Mouse (Mus musculus): ENCODE results near the gene Rundc3b. TPM values are rescaled to one million over a fixed set of nuclear protein-coding genes. Genes with fewer than 3 reads are reported as not detected.

The Rundc3b gene
- total and polyA plus RNA-seq, 2 experiments = 0.06 to 0.55 TPM

GRCm38 (mm10) chr5:8659911-8660737, 37.4 kb upstream of the Rundc3b start, which contains the start of gene Abcb1a:
TSS of gene Abcb1a (plus strand) at chr5:8660077.
- no peaks in the 10 kb centered on the region for H3K27me3 ChIP-seq (ENCODE audit: control insufficient read depth, insufficient read depth, low read length)
- WGBS = 2% methylated on average over 37 of the region's 37 CpGs
- TF ChIP-seq CTCF (IDR thresholded peaks at IDR 0.05; ENCODE audit: low read depth, low read length) (no peak), POLR2A (IDR thresholded peaks at IDR 0.05; ENCODE audit: extremely low read depth, insufficient read depth, low read length) (no peak)
- H3K27ac ChIP-seq (replicated peaks; ENCODE audit: insufficient read depth, low read depth, low read length) = no peak within 1 kb of the TSS
- H3K4me3 ChIP-seq (ENCODE audit: insufficient read depth, low read depth, low read length) = peak within 1 kb of the TSS; percentile 63
- H3K9ac ChIP-seq (ENCODE audit: low read depth, low read length) = peak within 1 kb of the TSS; percentile 17
- H3K4me1 ChIP-seq (ENCODE audit: control insufficient read depth, insufficient read depth, low read length) = 0 out of 2 replicates have a peak, but pooled peaks cover 2% of the 10 kb centered on the region
- no peaks in the 10 kb centered on the region for H3K36me3 ChIP-seq (ENCODE audit: control insufficient read depth, insufficient read depth, low read length)
- DNase-seq (ENCODE audit: extremely low read depth, low read depth, low spot score) = peak; percentile 95
- no peaks in the 10 kb centered on the region for H3K79me2 ChIP-seq (ENCODE audit: control insufficient read depth, insufficient read depth, low read length)

- 80% methylated on average over 2 of the region's 2 CpGs for WGBS
- no peak for DNase-seq (ENCODE audit: extremely low read depth, low read depth, low spot score)
- no peak overlapping the region for H3K9ac ChIP-seq (ENCODE audit: low read depth, low read length)
- no peaks in the 10 kb centered on the region for H3K4me1 ChIP-seq (ENCODE audit: control insufficient read depth, insufficient read depth, low read length)
- no peaks in the 10 kb centered on the region for H3K79me2 ChIP-seq (ENCODE audit: control insufficient read depth, insufficient read depth, low read length)
- no peak overlapping the region for H3K27ac ChIP-seq (replicated peaks; ENCODE audit: insufficient read depth, low read depth, low read length)
- no peak overlapping the region for H3K4me3 ChIP-seq (ENCODE audit: insufficient read depth, low read depth, low read length)
- TF ChIP-seq CTCF (IDR thresholded peaks at IDR 0.05; ENCODE audit: low read depth, low read length) = no peak
- TF ChIP-seq POLR2A (IDR thresholded peaks at IDR 0.05; ENCODE audit: extremely low read depth, insufficient read depth, low read length) = no peak
- H3K27me3 ChIP-seq (ENCODE audit: control insufficient read depth, insufficient read depth, low read length) = no peaks in the 10 kb centered on the region
- no peaks in the 10 kb centered on the region for H3K36me3 ChIP-seq (ENCODE audit: control insufficient read depth, insufficient read depth, low read length)
Observed at GRCm38 (mm10) chr5:8652085-8652484, 29.3 kb upstream of the Rundc3b start.

- no peaks in the 10 kb centered on the region for H3K4me1 ChIP-seq (ENCODE audit: control insufficient read depth, insufficient read depth, low read length)
- H3K9ac ChIP-seq (ENCODE audit: low read depth, low read length) = no peak overlapping the region
- no peak overlapping the region for H3K4me3 ChIP-seq (ENCODE audit: insufficient read depth, low read depth, low read length)
- no peaks in the 10 kb centered on the region for H3K79me2 ChIP-seq (ENCODE audit: control insufficient read depth, insufficient read depth, low read length)
- no peaks in the 10 kb centered on the region for H3K36me3 ChIP-seq (ENCODE audit: control insufficient read depth, insufficient read depth, low read length)
- no peak for TF ChIP-seq POLR2A (IDR thresholded peaks at IDR 0.05; ENCODE audit: extremely low read depth, insufficient read depth, low read length)
- TF ChIP-seq CTCF (IDR thresholded peaks at IDR 0.05; ENCODE audit: low read depth, low read length) = no peak
- H3K27me3 ChIP-seq (ENCODE audit: control insufficient read depth, insufficient read depth, low read length) = no peaks in the 10 kb centered on the region
- DNase-seq (ENCODE audit: extremely low read depth, low read depth, low spot score) = peak; percentile 53
- H3K27ac ChIP-seq (replicated peaks; ENCODE audit: insufficient read depth, low read depth, low read length) = no peak overlapping the region
Observed at GRCm38 (mm10) chr5:8648774-8649173, 26.0 kb upstream of the Rundc3b start.

- no peak overlapping the region for H3K4me3 ChIP-seq (ENCODE audit: insufficient read depth, low read depth, low read length)
- H3K27me3 ChIP-seq (ENCODE audit: control insufficient read depth, insufficient read depth, low read length) = no peaks in the 10 kb centered on the region
- TF ChIP-seq CTCF (IDR thresholded peaks at IDR 0.05; ENCODE audit: low read depth, low read length) (no peak), POLR2A (IDR thresholded peaks at IDR 0.05; ENCODE audit: extremely low read depth, insufficient read depth, low read length) (no peak)
- H3K27ac ChIP-seq (replicated peaks; ENCODE audit: insufficient read depth, low read depth, low read length) = no peak overlapping the region
- H3K79me2 ChIP-seq (ENCODE audit: control insufficient read depth, insufficient read depth, low read length) = no peaks in the 10 kb centered on the region
- 33% methylated on average over 4 of the region's 4 CpGs for WGBS
- H3K9ac ChIP-seq (ENCODE audit: low read depth, low read length) = no peak overlapping the region
- H3K4me1 ChIP-seq (ENCODE audit: control insufficient read depth, insufficient read depth, low read length) = no peaks in the 10 kb centered on the region
- H3K36me3 ChIP-seq (ENCODE audit: control insufficient read depth, insufficient read depth, low read length) = no peaks in the 10 kb centered on the region
- peak; percentile 63 for DNase-seq (ENCODE audit: extremely low read depth, low read depth, low spot score)
Observed at GRCm38 (mm10) chr5:8648300-8648699, 25.5 kb upstream of the Rundc3b start.

- H3K27me3 ChIP-seq (ENCODE audit: control insufficient read depth, insufficient read depth, low read length) = no peaks in the 10 kb centered on the region
- no peak overlapping the region for H3K9ac ChIP-seq (ENCODE audit: low read depth, low read length)
- no peaks in the 10 kb centered on the region for H3K79me2 ChIP-seq (ENCODE audit: control insufficient read depth, insufficient read depth, low read length)
- H3K4me3 ChIP-seq (ENCODE audit: insufficient read depth, low read depth, low read length) = no peak overlapping the region
- H3K36me3 ChIP-seq (ENCODE audit: control insufficient read depth, insufficient read depth, low read length) = no peaks in the 10 kb centered on the region
- H3K27ac ChIP-seq (replicated peaks; ENCODE audit: insufficient read depth, low read depth, low read length) = no peak overlapping the region
- TF ChIP-seq CTCF (IDR thresholded peaks at IDR 0.05; ENCODE audit: low read depth, low read length) = no peak
- TF ChIP-seq POLR2A (IDR thresholded peaks at IDR 0.05; ENCODE audit: extremely low read depth, insufficient read depth, low read length) = no peak
- no peak for DNase-seq (ENCODE audit: extremely low read depth, low read depth, low spot score)
- H3K4me1 ChIP-seq (ENCODE audit: control insufficient read depth, insufficient read depth, low read length) = no peaks in the 10 kb centered on the region; the same call in 1 of the 2 replicates
Observed at GRCm38 (mm10) chr5:8634489-8634975, 11.8 kb upstream of the Rundc3b start.

- Histone ChIP-seq H3K4me3 (ENCODE audit: insufficient read depth, low read depth, low read length) (no peak overlapping the region), H3K9ac (ENCODE audit: low read depth, low read length) (no peak overlapping the region), H3K36me3 (ENCODE audit: control insufficient read depth, insufficient read depth, low read length) (no peaks in the 10 kb centered on the region), H3K79me2 (ENCODE audit: control insufficient read depth, insufficient read depth, low read length) (no peaks in the 10 kb centered on the region), H3K27ac (replicated peaks; ENCODE audit: insufficient read depth, low read depth, low read length) (no peak overlapping the region), H3K27me3 (ENCODE audit: control insufficient read depth, insufficient read depth, low read length) (no peaks in the 10 kb centered on the region), H3K4me1 (ENCODE audit: control insufficient read depth, insufficient read depth, low read length) (no peaks in the 10 kb centered on the region; the same call in 1 of the 2 replicates)
- 85% methylated on average over 3 of the region's 3 CpGs for WGBS
- no peak for TF ChIP-seq CTCF (IDR thresholded peaks at IDR 0.05; ENCODE audit: low read depth, low read length)
- TF ChIP-seq POLR2A (IDR thresholded peaks at IDR 0.05; ENCODE audit: extremely low read depth, insufficient read depth, low read length) = no peak
- DNase-seq (ENCODE audit: extremely low read depth, low read depth, low spot score) = no peak
Observed at GRCm38 (mm10) chr5:8632901-8633300, 10.1 kb upstream of the Rundc3b start.

All from liver, adult 2 months (tissue).